Mouse (Mus musculus) E14TG2a.4 (cell line): Measurements from ENCODE around the gene Ppp6c.

Experiments used
- CTCF ChIP-seq: conservative IDR thresholded peaks from 2 replicates; pipeline ENCODE4 v1.5.1; 2014; ENCODE audit warnings: low read length
- NANOG ChIP-seq: IDR thresholded peaks from 2 replicates; pipeline ENCODE4 v1.6.1; 2014; ENCODE audit warnings: borderline replicate concordance, low read length, mixed read lengths
- POU5F1 ChIP-seq: IDR thresholded peaks from 2 replicates; pipeline ENCODE4 v1.6.1; 2014; ENCODE audit warnings: low read length, borderline replicate concordance

DNA sequence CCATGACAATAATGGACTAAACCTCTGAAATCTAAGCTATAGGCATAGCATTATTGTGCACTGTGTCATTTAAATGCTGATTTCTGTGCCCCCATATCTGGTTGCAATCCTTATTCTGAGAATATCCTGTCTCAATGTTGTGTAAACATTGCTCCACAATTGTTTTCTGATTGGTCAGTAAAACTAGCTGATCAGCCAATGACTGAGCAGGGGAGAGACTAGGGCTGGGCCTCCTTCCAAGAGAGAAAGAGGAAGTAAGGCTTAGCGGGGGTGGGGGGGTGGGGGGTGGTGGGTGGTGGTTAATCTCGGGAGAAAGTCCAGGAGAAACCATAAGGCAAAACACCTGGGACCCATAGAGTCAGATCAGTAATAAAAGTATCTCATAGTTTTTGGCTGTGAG, 78.2 kb downstream of the Ppp6c start:
- TF ChIP-seq CTCF (no peak), POU5F1 (no peak), NANOG (no peak)
